Mouse (Mus musculus) neural tube, embryonic 14.5 days (tissue): ENCODE results near the gene Olfr1157. TPM values are rescaled to one million over a fixed set of nuclear protein-coding genes. Genes with fewer than 3 reads are reported as not detected.

Source experiments
- ATAC-seq: fragments of 200-750 bp; cut with Nextera tagmentation; 2 replicates; pipeline ENCODE4 v1.8.0; 2017; ENCODE audit warnings: low read depth, mild to moderate bottlenecking, moderate TSS enrichment, moderate library complexity
- H3K27ac ChIP-seq: fragments of 300-500 bp; sonication (generic); 2 replicates; pipeline ENCODE4 v1.5.1; 2014; ENCODE audit warnings: low read depth, mild to moderate bottlenecking, control low read depth, low read length, moderate library complexity, mixed read lengths
- H3K27me3 ChIP-seq: fragments of 300-500 bp; sonication (generic); 2 replicates; pipeline ENCODE4 v1.6.1; 2014; ENCODE audit warnings: low read length; ENCODE audit not compliant: control insufficient read depth, insufficient read depth
- H3K36me3 ChIP-seq: fragments of 300-500 bp; sonication (generic); 2 replicates; pipeline ENCODE4 v1.6.1; 2014; ENCODE audit warnings: low read length, mixed read lengths; ENCODE audit not compliant: control insufficient read depth, insufficient read depth
- H3K4me1 ChIP-seq: fragments of 300-500 bp; sonication (generic); 2 replicates; pipeline ENCODE4 v1.6.1; 2014; ENCODE audit warnings: low read length; ENCODE audit not compliant: control insufficient read depth, insufficient read depth
- H3K4me2 ChIP-seq: fragments of 300-500 bp; sonication (generic); 2 replicates; pipeline ENCODE4 v1.6.1; 2014; ENCODE audit warnings: mild to moderate bottlenecking, low read depth, low read length, control low read depth
- H3K4me3 ChIP-seq: fragments of 300-500 bp; sonication (generic); 2 replicates; pipeline ENCODE4 v1.5.1; 2014; ENCODE audit warnings: low read depth, low read length, control low read depth, mixed read lengths
- H3K9ac ChIP-seq: fragments of 300-500 bp; sonication (generic); replicated peaks from 2 replicates; pipeline ENCODE4 v1.6.1; 2014; ENCODE audit warnings: low read depth, mild to moderate bottlenecking, control low read depth, low read length, mixed read lengths
- H3K9me3 ChIP-seq: fragments of 300-500 bp; sonication (generic); 2 replicates; pipeline ENCODE4 v1.6.1; 2016; ENCODE audit warnings: low read length; ENCODE audit not compliant: control insufficient read depth
- WGBS: fragments of 180-500 bp; shearing (Covaris S2); extraction: QIAGEN DNeasy Blood & Tissue Kit; methylation state at CpG from one replicate; pipeline ENCODE4 v1.1.7; 2014; 5-methylcytosine and 5-hydroxymethylcytosine counted together
- polyA plus RNA-seq: library from polyadenylated mRNA; unstranded; fragments of >200 nt; fragmentation: Nextera tagmentation; extraction: Ambion mirVana; gene quantifications from 2 replicates; pipeline ENCODE4 v1.2.1, GENCODE M21; 2014

Olfr1157 gene
- not detected in 2 replicates for polyA plus RNA-seq

DNA sequence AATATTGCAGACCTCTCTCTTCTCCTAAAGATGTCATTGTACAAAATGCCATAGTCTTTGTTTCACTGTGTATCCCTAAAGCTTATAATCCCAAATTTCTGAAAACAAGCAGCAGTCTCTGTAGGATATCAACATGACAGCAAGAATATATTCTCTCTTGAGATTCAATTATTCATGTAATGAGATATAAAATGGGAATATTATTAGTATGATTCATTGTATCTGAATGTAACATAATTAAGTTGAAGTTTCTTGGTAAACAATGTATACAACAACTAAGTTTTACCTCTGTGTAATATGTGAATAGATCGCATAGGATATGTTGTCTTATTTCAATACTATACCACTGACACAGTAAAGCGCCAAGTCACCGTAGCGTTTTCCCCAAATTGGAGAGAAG, at the start of gene Olfr1157:
Olfr1157 (minus strand) TSS at position 101 of the 400 bp plus-strand sequence.
- no peaks in the 10 kb centered on the region for H3K27me3 ChIP-seq
- H3K36me3 ChIP-seq = no peaks in the 10 kb centered on the region
- H3K4me2 ChIP-seq = no peak within 1 kb of the TSS
- no peak within 1 kb of the TSS for H3K27ac ChIP-seq
- ATAC-seq = no peak
- H3K4me1 ChIP-seq = no peaks in the 10 kb centered on the region
- H3K9me3 ChIP-seq = no peaks in the 10 kb centered on the region
- 99% methylated on average over 4 of the region's 4 CpGs for WGBS
- no peak within 1 kb of the TSS for H3K9ac ChIP-seq
- no peak within 1 kb of the TSS for H3K4me3 ChIP-seq

DNA sequence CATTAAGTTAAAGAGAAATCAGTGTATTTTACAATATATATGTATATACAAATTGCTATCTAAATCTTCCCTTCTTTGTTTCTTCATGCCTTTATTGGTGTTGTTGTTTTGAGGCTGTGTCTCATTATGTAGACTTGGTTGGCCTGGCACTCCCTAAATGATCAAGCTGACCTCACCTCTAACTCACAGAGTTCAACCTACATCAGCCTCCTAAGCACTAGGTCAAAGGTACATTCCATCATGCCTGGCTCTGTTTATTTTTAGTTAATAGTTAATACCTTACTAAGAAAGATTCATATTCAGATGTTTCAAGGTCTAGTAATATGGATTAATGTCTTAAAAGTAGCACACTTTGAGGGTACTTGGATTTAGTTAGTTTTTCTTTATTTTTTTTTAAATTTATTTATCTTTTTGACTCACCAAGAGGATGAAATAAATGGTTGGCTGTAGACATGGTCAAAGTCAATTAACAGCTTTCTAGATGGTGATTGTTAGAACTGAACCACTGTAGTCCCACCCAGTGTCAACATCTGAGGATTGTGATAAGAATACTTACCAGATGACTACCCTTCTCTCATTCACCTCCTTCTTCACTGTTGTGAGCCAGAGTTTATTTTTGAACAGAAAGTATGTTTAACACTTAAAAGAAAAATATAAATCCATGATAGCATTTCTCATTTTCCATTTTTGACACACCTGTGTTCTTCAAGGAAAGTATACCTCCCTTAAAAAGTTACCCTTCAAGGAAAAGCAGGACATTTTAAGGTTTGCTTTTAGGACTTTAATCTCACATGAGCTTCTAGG, 39.6 kb upstream of the Olfr1157 start, which contains the start of gene Olfr1160:
Olfr1160 (minus strand) TSS at position 754 of the 804 bp plus-strand sequence.
- Histone ChIP-seq H3K4me3 (no peak within 1 kb of the TSS), H3K9ac (no peak within 1 kb of the TSS), H3K36me3 (no peaks in the 10 kb centered on the region), H3K9me3 (no peaks in the 10 kb centered on the region), H3K4me1 (no peaks in the 10 kb centered on the region), H3K4me2 (no peak within 1 kb of the TSS), H3K27me3 (no peaks in the 10 kb centered on the region), H3K27ac (no peak within 1 kb of the TSS)
- ATAC-seq = no peak

DNA sequence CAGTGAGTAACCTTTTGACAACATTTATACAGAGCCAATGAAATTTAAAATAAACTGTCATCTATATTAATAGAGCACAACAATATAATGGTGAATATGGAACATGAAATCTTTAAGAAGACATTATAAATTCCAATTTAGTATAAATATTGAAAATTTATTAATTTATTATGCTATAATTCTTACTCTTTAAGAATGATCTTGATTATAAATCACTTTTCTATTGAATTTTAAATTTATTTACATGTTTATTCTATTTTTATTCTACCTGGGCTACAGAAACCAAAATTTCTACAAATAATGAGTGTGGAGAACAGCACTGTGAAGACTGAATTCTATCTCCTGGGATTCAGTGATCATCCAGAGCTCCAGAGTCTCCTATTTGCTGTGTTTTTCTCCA, 21.7 kb upstream of the Olfr1157 start, which contains the start of gene Olfr1158:
Olfr1158 (plus strand) TSS at position 301 of the 400 bp plus-strand sequence.
- Histone ChIP-seq H3K4me2 (no peak within 1 kb of the TSS), H3K27me3 (no peaks in the 10 kb centered on the region), H3K9me3 (no peaks in the 10 kb centered on the region), H3K4me3 (no peak within 1 kb of the TSS), H3K9ac (no peak within 1 kb of the TSS), H3K4me1 (no peaks in the 10 kb centered on the region), H3K36me3 (no peaks in the 10 kb centered on the region), H3K27ac (no peak within 1 kb of the TSS)
- ATAC-seq = no peak

DNA sequence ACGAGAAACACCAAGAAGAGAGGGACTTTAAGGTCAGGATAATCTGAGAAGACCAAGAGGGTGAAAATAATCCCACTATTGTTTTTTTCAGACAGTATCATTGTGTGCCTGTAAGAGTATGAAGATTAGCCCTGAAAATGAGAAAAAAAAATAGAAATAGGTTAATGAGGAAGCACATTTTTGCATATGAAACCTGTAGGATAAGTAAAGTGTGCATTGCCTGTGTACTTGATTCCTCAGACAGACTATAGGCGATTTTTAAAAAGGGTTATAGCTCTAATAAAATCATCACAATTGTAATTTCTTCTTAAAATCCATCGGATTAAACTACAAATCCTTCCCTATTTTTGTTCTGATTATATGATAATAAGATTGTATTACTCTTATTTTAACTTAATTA, 6.5 kb upstream of the Olfr1157 start, which contains the start of gene Olfr74:
Olfr74 (minus strand) TSS at position 101 of the 400 bp plus-strand sequence.
- Histone ChIP-seq H3K9me3 (no peaks in the 10 kb centered on the region), H3K4me2 (no peak within 1 kb of the TSS), H3K4me1 (no peaks in the 10 kb centered on the region), H3K27ac (no peak within 1 kb of the TSS), H3K9ac (no peak within 1 kb of the TSS), H3K27me3 (no peaks in the 10 kb centered on the region), H3K4me3 (no peak within 1 kb of the TSS), H3K36me3 (no peaks in the 10 kb centered on the region)
- ATAC-seq = no peak
- WGBS = 70% methylated on average over 3 of the region's 3 CpGs

DNA sequence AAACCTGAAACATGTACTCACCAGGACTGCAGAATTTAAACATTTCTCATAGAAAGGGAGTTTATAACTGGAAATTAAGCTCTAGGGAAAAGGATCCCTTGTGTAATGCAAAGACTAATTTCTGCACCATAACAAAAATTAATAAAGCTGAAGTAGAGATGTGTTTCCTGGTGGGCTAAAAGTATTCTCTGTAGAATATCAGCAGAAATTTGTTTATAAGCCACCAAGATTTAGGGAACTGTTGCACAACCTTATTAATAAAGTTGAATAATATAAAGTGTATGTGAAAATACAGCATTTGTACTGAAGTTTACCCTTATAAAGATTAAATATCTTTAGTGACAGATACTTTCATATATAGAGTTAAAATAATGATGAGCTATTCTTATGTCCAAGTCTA, 15.1 kb downstream of the Olfr1157 start, which contains the start of gene Olfr1156:
Olfr1156 (minus strand) TSS at position 101 of the 400 bp plus-strand sequence.
- no peak within 1 kb of the TSS for H3K9ac ChIP-seq
- no peaks in the 10 kb centered on the region for H3K9me3 ChIP-seq
- H3K27me3 ChIP-seq = no peaks in the 10 kb centered on the region
- no peaks in the 10 kb centered on the region for H3K4me1 ChIP-seq
- H3K27ac ChIP-seq = no peak within 1 kb of the TSS
- no peak within 1 kb of the TSS for H3K4me3 ChIP-seq
- ATAC-seq = no peak
- H3K36me3 ChIP-seq = no peaks in the 10 kb centered on the region
- H3K4me2 ChIP-seq = no peak within 1 kb of the TSS

DNA sequence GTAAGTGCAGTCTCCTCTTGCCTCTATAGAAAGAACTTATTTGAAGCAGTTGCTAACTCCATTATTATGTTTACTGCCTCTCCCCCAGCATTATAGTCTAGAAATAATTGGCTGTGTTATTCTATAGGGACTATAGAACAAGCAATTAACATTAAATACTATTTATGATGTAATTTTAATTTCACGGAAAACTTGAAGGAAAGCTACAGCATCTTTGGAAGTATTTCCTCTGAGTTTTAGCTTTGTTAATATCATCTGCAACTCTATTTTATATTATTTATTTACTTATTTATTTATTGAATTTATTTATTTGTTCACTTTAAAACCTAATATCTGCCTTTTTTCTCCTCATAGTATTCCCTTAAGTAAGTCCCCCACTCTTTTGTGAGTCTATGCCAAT, 23.1 kb downstream of the Olfr1157 start, which contains the start of gene Olfr1155:
Olfr1155 (minus strand) TSS at position 101 of the 400 bp plus-strand sequence.
- H3K9ac ChIP-seq = no peak within 1 kb of the TSS

More for the DNA sequence above, 23.1 kb downstream of the Olfr1157 start, which contains the start of gene Olfr1155:
- Histone ChIP-seq H3K36me3 (no peaks in the 10 kb centered on the region), H3K27ac (no peak within 1 kb of the TSS), H3K4me3 (no peak within 1 kb of the TSS), H3K9me3 (no peaks in the 10 kb centered on the region), H3K4me1 (no peaks in the 10 kb centered on the region), H3K27me3 (no peaks in the 10 kb centered on the region), H3K4me2 (no peak within 1 kb of the TSS)
- WGBS = 95% methylated on average over 1 of the region's 1 CpGs
- ATAC-seq = no peak

Other genes starting within 250 kb of the Olfr1157 start
- not detected in 2 replicates for gene Olfr1138, start 228.3 kb downstream of the Olfr1157 start, polyA plus RNA-seq
- gene Olfr1140, start 224.5 kb downstream of the Olfr1157 start, polyA plus RNA-seq = not detected in 2 replicates
- gene Olfr1141, start 214.3 kb downstream of the Olfr1157 start, polyA plus RNA-seq = not detected in 2 replicates
- gene Olfr152, start 188.8 kb downstream of the Olfr1157 start, polyA plus RNA-seq = not detected in 2 replicates
- gene Olfr1143, start 167.7 kb downstream of the Olfr1157 start, polyA plus RNA-seq = not detected in 2 replicates
- gene Olfr1145, start 158.5 kb downstream of the Olfr1157 start, polyA plus RNA-seq = not detected in 2 replicates
- not detected in 2 replicates for gene Olfr1148, start 137.8 kb downstream of the Olfr1157 start, polyA plus RNA-seq
- not detected in 2 replicates for gene Olfr1150-ps1, start 124.3 kb downstream of the Olfr1157 start, polyA plus RNA-seq
- gene Olfr1151, start 112.4 kb downstream of the Olfr1157 start, polyA plus RNA-seq = not detected in 2 replicates
- 0.04 TPM in 1 of 2 replicates, not detected in the other for gene Olfr1152, start 101.8 kb downstream of the Olfr1157 start, polyA plus RNA-seq
- not detected in 2 replicates for gene Olfr1153, start 73.3 kb downstream of the Olfr1157 start, polyA plus RNA-seq
- not detected in 2 replicates for gene Olfr1154, start 63.1 kb downstream of the Olfr1157 start, polyA plus RNA-seq
- gene Olfr1155, start 23.2 kb downstream of the Olfr1157 start, polyA plus RNA-seq = not detected in 2 replicates
- gene Olfr1156, start 15.2 kb downstream of the Olfr1157 start, polyA plus RNA-seq = not detected in 2 replicates
- not detected in 2 replicates for gene Olfr74, start 6.4 kb upstream of the Olfr1157 start, polyA plus RNA-seq
- gene Olfr1158, start 21.8 kb upstream of the Olfr1157 start, polyA plus RNA-seq = not detected in 2 replicates
- not detected in 2 replicates for gene Olfr1160, start 40.0 kb upstream of the Olfr1157 start, polyA plus RNA-seq
- not detected in 2 replicates for gene Olfr1161, start 54.5 kb upstream of the Olfr1157 start, polyA plus RNA-seq
- not detected in 2 replicates for gene Olfr73, start 69.4 kb upstream of the Olfr1157 start, polyA plus RNA-seq
- not detected in 2 replicates for gene Olfr1162, start 82.8 kb upstream of the Olfr1157 start, polyA plus RNA-seq
- not detected in 2 replicates for gene Olfr1163, start 103.5 kb upstream of the Olfr1157 start, polyA plus RNA-seq
- gene Olfr1164, start 125.7 kb upstream of the Olfr1157 start, polyA plus RNA-seq = not detected in 2 replicates
- not detected in 2 replicates for gene Olfr1166, start 160.0 kb upstream of the Olfr1157 start, polyA plus RNA-seq
- gene Olfr1167, start 186.9 kb upstream of the Olfr1157 start, polyA plus RNA-seq = not detected in 2 replicates
- gene Olfr1168, start 213.6 kb upstream of the Olfr1157 start, polyA plus RNA-seq = not detected in 2 replicates